Mouse (Mus musculus): Measurements from ENCODE around the gene Gm43951.

GRCm38 (mm10) chr11:72174721-72175120 lies 31.9 kb downstream of the Gm43951 start:
- TF ChIP-seq CTCF (IDR thresholded peaks at IDR 0.05), result no peak
- no peak for TF ChIP-seq POLR2A (IDR thresholded peaks at IDR 0.05; ENCODE audit: insufficient read depth, low read depth, low read length)
